Mouse (Mus musculus): Measurements from ENCODE around the gene Fam151a. TPM values are rescaled to one million over a fixed set of nuclear protein-coding genes. Genes with fewer than 3 reads are reported as not detected.
"Not testable (repeated sequence)": the region's sequence is repeated elsewhere in the genome, so short reads cannot be mapped to it uniquely, and the experiment has no call there.

The Fam151a gene
- 0.61 and 0.81 TPM in 2 replicates for polyA plus RNA-seq (2012; rRNA removed)

- no peak for DNase-seq (ENCODE audit: low spot score)
Measured at GRCm38 (mm10) chr4:106733636-106734035, at the start of gene Fam151a. Fam151a (plus strand) TSS chr4:106733889.

- DNase-seq (ENCODE audit: low spot score): no peak
Measured at GRCm38 (mm10) chr4:106688636-106689296, 44.9 kb upstream of the Fam151a start.

GRCm38 (mm10) chr4:106693841-106694430, 39.8 kb upstream of the Fam151a start:
- DNase-seq (ENCODE audit: low spot score): no peak

- DNase-seq (ENCODE audit: low spot score): no peak
Measured at GRCm38 (mm10) chr4:106699989-106700388, 33.7 kb upstream of the Fam151a start.

- no peak for DNase-seq (ENCODE audit: low spot score)
Measured at GRCm38 (mm10) chr4:106700798-106701197, 32.9 kb upstream of the Fam151a start.

- DNase-seq (ENCODE audit: low spot score): no peak
Measured at GRCm38 (mm10) chr4:106703956-106704355, 29.7 kb upstream of the Fam151a start.

- DNase-seq (ENCODE audit: low spot score): no peak
Measured at GRCm38 (mm10) chr4:106704416-106704815, 29.3 kb upstream of the Fam151a start.

- DNase-seq (ENCODE audit: low spot score): no peak
Measured at GRCm38 (mm10) chr4:106705096-106705665, 28.5 kb upstream of the Fam151a start.

GRCm38 (mm10) chr4:106707957-106708356, 25.7 kb upstream of the Fam151a start:
- DNase-seq (ENCODE audit: low spot score): no peak

GRCm38 (mm10) chr4:106708408-106708807, 25.3 kb upstream of the Fam151a start:
- peak; percentile 74 for DNase-seq (ENCODE audit: low spot score)

- no peak for DNase-seq (ENCODE audit: low spot score)
Measured at GRCm38 (mm10) chr4:106713622-106714021, 20.1 kb upstream of the Fam151a start.

- no peak for DNase-seq (ENCODE audit: low spot score)
Measured at GRCm38 (mm10) chr4:106720631-106721030, 13.1 kb upstream of the Fam151a start.

GRCm38 (mm10) chr4:106730814-106731213, 2.9 kb upstream of the Fam151a start, which contains the start of gene Mroh7:
Mroh7 (minus strand) TSS chr4:106730925.
- no peak for DNase-seq (ENCODE audit: low spot score)

- not testable (repeated sequence) for DNase-seq (ENCODE audit: low spot score)
Measured at GRCm38 (mm10) chr4:106736884-106737283, 3.2 kb downstream of the Fam151a start.

- DNase-seq (ENCODE audit: low spot score): no peak
Measured at GRCm38 (mm10) chr4:106737904-106738303, 4.2 kb downstream of the Fam151a start.

GRCm38 (mm10) chr4:106745862-106746261, 12.2 kb downstream of the Fam151a start:
- DNase-seq (ENCODE audit: low spot score): no peak

- no peak for DNase-seq (ENCODE audit: low spot score)
Measured at GRCm38 (mm10) chr4:106747001-106747580, 13.4 kb downstream of the Fam151a start.

- DNase-seq (ENCODE audit: low spot score): peak; percentile 30
Measured at GRCm38 (mm10) chr4:106749699-106750098, 16.0 kb downstream of the Fam151a start.

GRCm38 (mm10) chr4:106751726-106752125, 18.0 kb downstream of the Fam151a start:
- DNase-seq (ENCODE audit: low spot score): no peak

GRCm38 (mm10) chr4:106764166-106764565, 30.5 kb downstream of the Fam151a start:
- DNase-seq (ENCODE audit: low spot score): no peak

- DNase-seq (ENCODE audit: low spot score): no peak
Measured at GRCm38 (mm10) chr4:106769306-106769705, 35.6 kb downstream of the Fam151a start.

GRCm38 (mm10) chr4:106772558-106772957, 38.9 kb downstream of the Fam151a start:
- DNase-seq (ENCODE audit: low spot score): no peak

- not testable (repeated sequence) for DNase-seq (ENCODE audit: low spot score)
Measured at GRCm38 (mm10) chr4:106775767-106776166, 42.1 kb downstream of the Fam151a start.

Measured in urinary bladder, adult 2 months (tissue).